Mouse (Mus musculus) lung, embryonic 16.5 days (tissue): ENCODE data around the gene Gm43738. TPM values are rescaled to one million over a fixed set of nuclear protein-coding genes. Genes with fewer than 3 reads are reported as not detected.
A peak's percentile ranks its signal among the peaks of the same experiment; 100 is the strongest.

Experiments used
- ATAC-seq: fragments of 200-750 bp; cut with Nextera tagmentation; 2 replicates; pipeline ENCODE4 v1.8.0; 2017; ENCODE audit warnings: low read depth, mild to moderate bottlenecking, moderate library complexity
- H3K27ac ChIP-seq: fragments of 300-500 bp; sonication (generic); 2 replicates; pipeline ENCODE4 v1.5.1; 2014; ENCODE audit warnings: mild to moderate bottlenecking, control low read depth, low read length
- H3K27me3 ChIP-seq: fragments of 300-500 bp; sonication (generic); 2 replicates; pipeline ENCODE4 v1.6.1; 2014; ENCODE audit warnings: low read depth, low read length, mixed read lengths; ENCODE audit not compliant: control insufficient read depth, insufficient read depth
- H3K36me3 ChIP-seq: fragments of 300-500 bp; sonication (generic); 2 replicates; pipeline ENCODE4 v1.6.1; 2014; ENCODE audit warnings: low read length; ENCODE audit not compliant: control insufficient read depth, insufficient read depth
- H3K4me1 ChIP-seq: fragments of 300-500 bp; sonication (generic); replicated peaks from 2 replicates; pipeline ENCODE4 v1.6.1; 2014; ENCODE audit warnings: low read length, mixed read lengths; ENCODE audit not compliant: control insufficient read depth, insufficient read depth
- H3K4me2 ChIP-seq: fragments of 300-500 bp; sonication (generic); 2 replicates; pipeline ENCODE4 v1.6.1; 2014; ENCODE audit warnings: low read depth, low read length, control low read depth
- H3K4me3 ChIP-seq: fragments of 300-500 bp; sonication (generic); 2 replicates; pipeline ENCODE4 v1.5.1; 2014; ENCODE audit warnings: mild to moderate bottlenecking, low read length, control low read depth
- H3K9ac ChIP-seq: fragments of 300-500 bp; sonication (generic); 2 replicates; pipeline ENCODE4 v1.6.1; 2014; ENCODE audit warnings: low read length, control low read depth
- H3K9me3 ChIP-seq: fragments of 300-500 bp; sonication (generic); 2 replicates; pipeline ENCODE4 v1.6.1; 2016; ENCODE audit warnings: low read length; ENCODE audit not compliant: control insufficient read depth
- WGBS: fragments of 180-500 bp; shearing (Covaris S2); extraction: QIAGEN DNeasy Blood & Tissue Kit; methylation state at CpG from one replicate; pipeline ENCODE4 v1.1.7; 2014; 5-methylcytosine and 5-hydroxymethylcytosine counted together
- polyA plus RNA-seq: library from polyadenylated mRNA; unstranded; fragments of >200 nt; fragmentation: Nextera tagmentation; extraction: Ambion mirVana; gene quantifications from 2 replicates; pipeline ENCODE4 v1.2.1, GENCODE M21; 2015

Gene Gm43738
- not detected in 2 replicates for polyA plus RNA-seq

GRCm38 (mm10) chr3:89100811-89101210 lies at the start of gene Gm43738:
Gene Gm43738, minus strand, starts transcription at chr3:89101099.
- WGBS: 21% methylated on average over 7 of the region's 7 CpGs
- Histone ChIP-seq H3K27me3 (no peaks in the 10 kb centered on the region), H3K4me3 (peak within 1 kb of the TSS; percentile 70), H3K27ac (peak within 1 kb of the TSS; percentile 69), H3K9me3 (no peaks in the 10 kb centered on the region), H3K4me2 (peak within 1 kb of the TSS; percentile 92), H3K4me1 (peaks cover 23% of the 10 kb centered on the region), H3K9ac (peak within 1 kb of the TSS; percentile 77), H3K36me3 (peaks cover 7% of the 10 kb centered on the region)
- ATAC-seq: no peak

- H3K36me3 ChIP-seq: no peaks in the 10 kb centered on the region
- H3K4me1 ChIP-seq: no peaks in the 10 kb centered on the region; the same call in 1 of the 2 replicates
- H3K27ac ChIP-seq: no peak overlapping the region
- no peak overlapping the region for H3K4me2 ChIP-seq
- H3K4me3 ChIP-seq: no peak overlapping the region
- H3K9ac ChIP-seq: no peak overlapping the region
- ATAC-seq: no peak
- WGBS: 64% methylated on average over 14 of the region's 14 CpGs
- H3K27me3 ChIP-seq: peaks cover 22% of the 10 kb centered on the region
- no peaks in the 10 kb centered on the region for H3K9me3 ChIP-seq
Observed at GRCm38 (mm10) chr3:89148567-89148966, 47.7 kb upstream of the Gm43738 start.

- Histone ChIP-seq H3K9ac (peak overlapping the region; percentile 31), H3K36me3 (no peaks in the 10 kb centered on the region), H3K4me3 (peak overlapping the region; percentile 37), H3K27me3 (peaks cover 22% of the 10 kb centered on the region), H3K9me3 (no peaks in the 10 kb centered on the region), H3K27ac (no peak overlapping the region), H3K4me2 (peak overlapping the region; percentile 62), H3K4me1 (no peaks in the 10 kb centered on the region; the same call in 1 of the 2 replicates)
- peak; percentile 24; the same call in 1 of the 2 replicates for ATAC-seq
- 11% methylated on average over 15 of the region's 15 CpGs for WGBS
Observed at GRCm38 (mm10) chr3:89147979-89148311, 47.0 kb upstream of the Gm43738 start.

GRCm38 (mm10) chr3:89147101-89147978 lies 46.4 kb upstream of the Gm43738 start:
- no peaks in the 10 kb centered on the region; the same call in 1 of the 2 replicates for H3K4me1 ChIP-seq
- H3K4me3 ChIP-seq: peak overlapping the region; percentile 37
- H3K27ac ChIP-seq: no peak overlapping the region
- peak overlapping the region; percentile 31 for H3K9ac ChIP-seq
- H3K9me3 ChIP-seq: no peaks in the 10 kb centered on the region
- H3K4me2 ChIP-seq: peak overlapping the region; percentile 62
- H3K27me3 ChIP-seq: peaks cover 22% of the 10 kb centered on the region
- peak; percentile 85 for ATAC-seq
- 20% methylated on average over 26 of the region's 26 CpGs for WGBS
- no peaks in the 10 kb centered on the region for H3K36me3 ChIP-seq

- WGBS: 56% methylated on average over 8 of the region's 8 CpGs
- H3K4me3 ChIP-seq: no peak overlapping the region
- H3K36me3 ChIP-seq: no peaks in the 10 kb centered on the region
- no peak overlapping the region for H3K27ac ChIP-seq
- peaks cover 22% of the 10 kb centered on the region for H3K27me3 ChIP-seq
- no peak overlapping the region for H3K9ac ChIP-seq
- no peak for ATAC-seq
- H3K9me3 ChIP-seq: no peaks in the 10 kb centered on the region
- no peak overlapping the region for H3K4me2 ChIP-seq
- H3K4me1 ChIP-seq: no peaks in the 10 kb centered on the region; the same call in 1 of the 2 replicates
Observed at GRCm38 (mm10) chr3:89145566-89145965, 44.7 kb upstream of the Gm43738 start.

- no peak overlapping the region for H3K4me2 ChIP-seq
- WGBS: 68% methylated on average over 10 of the region's 10 CpGs
- no peak for ATAC-seq
- peaks cover 21% of the 10 kb centered on the region for H3K27me3 ChIP-seq
- no peaks in the 10 kb centered on the region for H3K36me3 ChIP-seq
- no peaks in the 10 kb centered on the region for H3K9me3 ChIP-seq
- no peak overlapping the region for H3K27ac ChIP-seq
- H3K4me1 ChIP-seq: no peaks in the 10 kb centered on the region; the same call in 1 of the 2 replicates
- H3K4me3 ChIP-seq: no peak overlapping the region
- H3K9ac ChIP-seq: no peak overlapping the region
Observed at GRCm38 (mm10) chr3:89144821-89145220, 43.9 kb upstream of the Gm43738 start.

- no peaks in the 10 kb centered on the region for H3K36me3 ChIP-seq
- no peak overlapping the region for H3K9ac ChIP-seq
- H3K27ac ChIP-seq: no peak overlapping the region
- ATAC-seq: peak; percentile 59; the same call in 1 of the 2 replicates
- 0 out of 2 replicates have a peak, but pooled peaks cover 3% of the 10 kb centered on the region for H3K4me1 ChIP-seq
- H3K27me3 ChIP-seq: no peaks in the 10 kb centered on the region
- 28% methylated on average over 9 of the region's 9 CpGs for WGBS
- no peak overlapping the region for H3K4me2 ChIP-seq
- H3K4me3 ChIP-seq: no peak overlapping the region
- H3K9me3 ChIP-seq: no peaks in the 10 kb centered on the region
Observed at GRCm38 (mm10) chr3:89136365-89136764, 35.5 kb upstream of the Gm43738 start.

GRCm38 (mm10) chr3:89135958-89136357 lies 35.1 kb upstream of the Gm43738 start, which contains the start of gene Pklr:
Gene Pklr, plus strand, starts transcription at chr3:89136142.
- H3K4me3 ChIP-seq: no peak within 1 kb of the TSS

GRCm38 (mm10) chr3:89133752-89134151 lies 32.9 kb upstream of the Gm43738 start:
- Histone ChIP-seq H3K27ac (no peak overlapping the region), H3K4me3 (no peak overlapping the region), H3K27me3 (no peaks in the 10 kb centered on the region), H3K36me3 (no peaks in the 10 kb centered on the region), H3K9me3 (no peaks in the 10 kb centered on the region), H3K4me2 (no peak overlapping the region), H3K9ac (no peak overlapping the region), H3K4me1 (0 out of 2 replicates have a peak, but pooled peaks cover 3% of the 10 kb centered on the region)
- 56% methylated on average over 1 of the region's 1 CpGs for WGBS
- no peak for ATAC-seq

More at GRCm38 (mm10) chr3:89135958-89136357, 35.1 kb upstream of the Gm43738 start, which contains the start of gene Pklr:
- no peak for ATAC-seq
- no peaks in the 10 kb centered on the region for H3K9me3 ChIP-seq
- 0 out of 2 replicates have a peak, but pooled peaks cover 3% of the 10 kb centered on the region for H3K4me1 ChIP-seq
- no peak within 1 kb of the TSS for H3K9ac ChIP-seq
- H3K4me2 ChIP-seq: no peak within 1 kb of the TSS
- no peak within 1 kb of the TSS for H3K27ac ChIP-seq
- H3K27me3 ChIP-seq: no peaks in the 10 kb centered on the region
- 59% methylated on average over 3 of the region's 3 CpGs for WGBS
- H3K36me3 ChIP-seq: no peaks in the 10 kb centered on the region
